Mouse (Mus musculus) stomach, postnatal 0 days (tissue): ENCODE measurements at regions not wholly inside any gene's neighbourhood (a gene's known extent, or its start where the extent isn't known, plus 50 kb on each side); places are given as distances from the start of the nearest gene placed in this dataset.

Experiments
- ATAC-seq: fragments of 200-750 bp; cut with Nextera tagmentation; 2 replicates; pipeline ENCODE4 v1.8.0; 2017; ENCODE audit not compliant: low FRiP score, low TSS enrichment
- DNase-seq: peaks from one replicate; pipeline ENCODE4 v3.0.0-alpha.2; 2016; ENCODE audit warnings: low spot score
- H3K27ac ChIP-seq: fragments of 300-500 bp; sonication (generic); replicated peaks from 2 replicates; pipeline ENCODE4 v1.5.1; 2014; ENCODE audit warnings: mild to moderate bottlenecking, control low read depth
- H3K27me3 ChIP-seq: fragments of 300-500 bp; sonication (generic); 2 replicates; pipeline ENCODE4 v1.6.1; 2014; ENCODE audit warnings: low read length; ENCODE audit not compliant: control insufficient read depth, insufficient read depth
- H3K36me3 ChIP-seq: fragments of 300-500 bp; sonication (generic); 2 replicates; pipeline ENCODE4 v1.6.1; 2014; ENCODE audit warnings: low read length, mixed read lengths; ENCODE audit not compliant: control insufficient read depth, insufficient read depth
- H3K4me1 ChIP-seq: fragments of 300-500 bp; sonication (generic); replicated peaks from 2 replicates; pipeline ENCODE4 v1.6.1; 2014; ENCODE audit warnings: antibody characterized with exemption; ENCODE audit not compliant: control insufficient read depth, insufficient read depth
- H3K4me2 ChIP-seq: fragments of 300-500 bp; sonication (generic); replicated peaks from 2 replicates; pipeline ENCODE4 v1.6.1; 2014; ENCODE audit warnings: low read depth, mild to moderate bottlenecking, control low read depth, moderate library complexity
- H3K4me3 ChIP-seq: fragments of 300-500 bp; sonication (generic); 2 replicates; pipeline ENCODE4 v1.5.1; 2014; ENCODE audit warnings: low read depth, low read length, control low read depth
- H3K9ac ChIP-seq: fragments of 300-500 bp; sonication (generic); 2 replicates; pipeline ENCODE4 v1.6.1; 2014; ENCODE audit warnings: mild to moderate bottlenecking, low read length, control low read depth, mixed read lengths
- H3K9me3 ChIP-seq: fragments of 300-500 bp; sonication (generic); 2 replicates; pipeline ENCODE4 v1.6.1; 2016; ENCODE audit warnings: low read length; ENCODE audit not compliant: control insufficient read depth
- CTCF ChIP-seq: IDR thresholded peaks from 2 replicates; pipeline ENCODE4 v1.5.1; 2016; ENCODE audit warnings: antibody characterized with exemption, low read depth, mild to moderate bottlenecking, moderate library complexity
- EP300 ChIP-seq: optimal IDR thresholded peaks from 2 replicates; pipeline ENCODE3; 2016; ENCODE audit warnings: antibody characterized with exemption
- WGBS: fragments of 180-500 bp; shearing (Covaris S2); extraction: QIAGEN DNeasy Blood & Tissue Kit; methylation state at CpG from one replicate; pipeline ENCODE4 v1.1.7; 2014; 5-methylcytosine and 5-hydroxymethylcytosine counted together

DNA sequence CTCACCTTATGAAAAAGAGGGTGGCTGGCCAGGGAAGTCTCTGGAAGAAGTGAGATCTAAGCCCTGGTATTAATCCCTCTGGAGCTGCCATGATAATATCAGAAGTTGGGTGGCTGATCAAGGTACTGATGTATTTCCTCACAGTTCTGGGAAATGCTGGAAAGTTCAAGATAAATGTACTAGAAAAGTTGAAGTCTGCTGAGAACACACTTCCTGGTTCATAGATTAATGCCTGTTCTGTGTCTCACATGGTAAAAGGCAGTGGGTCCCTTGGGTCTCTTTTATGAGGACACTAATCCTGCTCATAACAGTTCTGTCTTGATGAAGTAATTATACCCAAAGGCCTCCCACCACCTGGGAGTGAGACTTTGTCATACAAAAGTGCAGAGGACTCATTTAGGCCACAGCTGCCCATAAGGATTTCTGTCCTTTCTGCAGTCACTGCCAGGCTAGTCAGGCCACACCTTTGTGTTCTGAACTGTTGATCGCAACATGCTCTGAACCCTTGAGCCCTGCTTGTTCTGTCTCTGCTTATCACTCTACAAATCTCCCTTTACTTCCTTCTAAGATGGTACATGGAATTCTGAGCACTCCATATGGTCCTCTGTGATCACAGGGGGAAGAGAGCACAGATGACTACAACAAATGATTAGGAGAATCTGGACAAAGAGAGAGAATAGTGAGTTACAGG, 300.4 kb downstream of the 1700129C05Rik start:
- 81% methylated on average over 1 of the region's 1 CpGs for WGBS
- no peak overlapping the region for H3K27ac ChIP-seq
- DNase-seq (peak; percentile 18), ATAC-seq (peak; percentile 61; the same call in 1 of the 2 replicates)
- H3K27me3 ChIP-seq: no peaks in the 10 kb centered on the region
- no peaks in the 10 kb centered on the region for H3K9me3 ChIP-seq
- no peaks in the 10 kb centered on the region for H3K36me3 ChIP-seq
- H3K4me2 ChIP-seq: no peak overlapping the region
- H3K4me1 ChIP-seq: no peaks in the 10 kb centered on the region
- no peak overlapping the region for H3K9ac ChIP-seq
- TF ChIP-seq EP300 (no peak), CTCF (no peak)
- no peak overlapping the region for H3K4me3 ChIP-seq

DNA sequence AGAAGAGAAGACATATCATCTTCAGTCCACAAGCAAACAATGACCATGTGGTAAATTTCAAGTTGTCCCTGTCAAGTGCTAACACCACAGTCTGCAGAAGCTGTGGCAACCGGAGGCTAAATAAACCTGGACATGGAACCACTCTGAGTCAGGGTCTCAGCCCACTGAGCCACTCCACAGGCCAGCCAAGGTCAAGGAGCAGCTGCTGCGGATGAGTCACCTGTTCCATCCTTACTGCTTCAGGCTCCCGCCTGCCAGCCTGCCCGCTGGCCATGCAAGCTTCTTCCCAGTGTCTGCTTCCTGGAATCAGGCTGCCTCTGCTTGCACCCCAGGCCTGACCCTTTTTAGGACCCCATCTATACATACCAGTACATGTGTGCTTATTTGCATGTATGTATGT, 319.8 kb downstream of the 1700129C05Rik start:
- Histone ChIP-seq H3K4me1 (no peaks in the 10 kb centered on the region), H3K36me3 (no peaks in the 10 kb centered on the region), H3K27ac (no peak overlapping the region), H3K9me3 (no peaks in the 10 kb centered on the region), H3K4me2 (no peak overlapping the region), H3K4me3 (no peak overlapping the region), H3K27me3 (no peaks in the 10 kb centered on the region), H3K9ac (no peak overlapping the region)
- WGBS: 54% methylated on average over 4 of the region's 4 CpGs
- ATAC-seq (no peak), DNase-seq (no peak)
- no peak for TF ChIP-seq EP300
- no peak for TF ChIP-seq CTCF

DNA sequence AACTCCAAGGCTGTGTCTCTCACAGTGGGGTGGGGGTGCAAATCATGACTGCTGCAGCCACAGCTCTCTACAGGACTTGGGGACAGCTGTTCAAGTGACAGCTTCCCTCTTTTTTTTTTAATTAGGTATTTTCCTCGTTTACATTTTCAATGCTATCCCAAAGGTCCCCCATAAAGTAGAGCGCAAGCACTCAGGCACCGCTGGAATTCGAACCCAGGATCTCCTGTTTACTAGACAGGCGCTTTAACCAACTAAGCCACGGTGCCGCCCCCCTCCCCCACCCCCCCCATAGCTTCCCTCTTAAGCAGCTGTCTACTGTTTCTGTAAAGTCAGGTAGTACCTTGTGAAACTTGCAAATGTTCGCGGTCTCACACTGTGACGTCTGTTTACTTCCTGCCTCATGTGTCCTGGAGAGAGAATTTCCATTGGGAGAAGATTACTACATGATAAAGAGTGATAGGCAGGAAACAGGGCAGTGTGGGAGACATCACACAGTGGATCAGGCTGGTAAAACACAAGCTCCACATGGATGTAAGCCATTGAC, 324.7 kb downstream of the 1700129C05Rik start:
- no peak overlapping the region for H3K4me2 ChIP-seq
- H3K36me3 ChIP-seq: no peaks in the 10 kb centered on the region
- DNase-seq (no peak), ATAC-seq (no peak)
- H3K4me1 ChIP-seq: no peaks in the 10 kb centered on the region
- TF ChIP-seq EP300: no peak
- no peak for TF ChIP-seq CTCF
- WGBS: 72% methylated on average over 10 of the region's 10 CpGs
- no peak overlapping the region for H3K4me3 ChIP-seq
- H3K27ac ChIP-seq: no peak overlapping the region
- H3K27me3 ChIP-seq: no peaks in the 10 kb centered on the region
- H3K9ac ChIP-seq: no peak overlapping the region
- no peaks in the 10 kb centered on the region for H3K9me3 ChIP-seq

DNA sequence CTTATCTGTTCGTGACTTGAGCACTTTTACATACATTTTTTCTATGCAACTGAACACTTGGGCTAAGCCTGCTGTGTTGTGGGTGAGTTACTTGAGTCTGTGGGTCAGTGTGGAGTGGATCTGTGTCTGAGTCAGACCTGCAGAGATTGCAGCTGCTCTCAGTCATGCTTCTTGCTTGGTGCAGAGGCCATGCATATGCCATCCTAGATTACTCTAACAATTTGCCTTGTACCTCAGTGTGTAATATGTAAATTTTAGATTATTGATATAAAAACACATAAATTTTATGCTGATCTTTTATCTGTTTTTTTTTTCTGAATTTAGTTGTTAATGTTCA, 326.2 kb downstream of the 1700129C05Rik start:
- Histone ChIP-seq H3K4me3 (no peak overlapping the region), H3K9ac (no peak overlapping the region), H3K27ac (no peak overlapping the region), H3K9me3 (no peaks in the 10 kb centered on the region), H3K27me3 (no peaks in the 10 kb centered on the region), H3K36me3 (no peaks in the 10 kb centered on the region), H3K4me2 (no peak overlapping the region), H3K4me1 (no peaks in the 10 kb centered on the region)
- DNase-seq: no peak
- no peak for TF ChIP-seq CTCF
- no peak for ATAC-seq
- 58% methylated on average over 1 of the region's 1 CpGs for WGBS

DNA sequence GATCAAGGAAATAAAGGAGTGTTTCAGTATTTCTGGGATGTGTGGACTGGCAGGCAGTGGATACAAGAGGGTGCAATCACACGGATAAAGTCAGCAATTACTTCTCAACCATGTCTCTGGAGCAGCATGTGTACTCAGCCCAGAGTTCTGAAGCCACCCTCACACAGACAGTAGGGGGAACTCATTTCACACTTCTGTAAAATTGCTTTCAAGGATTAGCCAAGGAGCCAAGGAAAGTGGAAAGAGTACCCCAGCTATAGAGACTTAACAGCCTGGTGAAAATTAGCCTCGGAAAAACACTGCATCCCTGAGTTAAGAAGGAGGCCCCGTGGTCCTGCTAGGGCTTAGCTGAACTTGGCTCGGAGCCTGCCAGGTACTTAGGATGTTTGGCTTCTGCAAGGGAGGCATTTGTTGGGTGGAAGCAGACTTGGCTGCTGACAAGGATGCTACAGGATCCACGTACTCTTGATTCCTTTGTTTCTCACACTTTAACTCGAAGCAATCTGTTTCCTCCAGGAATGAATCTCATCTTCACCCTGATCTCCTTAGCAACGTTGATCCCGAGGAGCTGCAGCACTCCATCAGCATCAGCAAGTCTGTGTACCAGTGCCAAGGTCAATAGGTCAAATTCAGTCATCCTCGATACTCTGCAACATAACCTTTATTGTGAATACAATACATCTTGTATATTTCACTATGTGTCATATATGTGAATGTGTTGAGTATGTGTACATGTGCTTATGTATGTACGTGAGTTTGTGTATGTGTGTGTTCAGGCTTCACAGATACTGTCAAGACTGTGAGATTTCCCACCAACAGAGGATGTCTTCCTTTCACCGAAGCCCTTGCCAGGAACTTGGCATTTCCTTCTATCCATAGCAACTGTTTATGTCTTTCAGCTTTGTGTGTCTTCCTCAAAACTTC, 326.8 kb downstream of the 1700129C05Rik start:
- Histone ChIP-seq H3K36me3 (no peaks in the 10 kb centered on the region), H3K27me3 (no peaks in the 10 kb centered on the region), H3K9ac (no peak overlapping the region), H3K4me1 (no peaks in the 10 kb centered on the region), H3K4me2 (no peak overlapping the region), H3K27ac (no peak overlapping the region), H3K4me3 (no peak overlapping the region), H3K9me3 (no peaks in the 10 kb centered on the region)
- DNase-seq (no peak), ATAC-seq (no peak)
- 49% methylated on average over 11 of the region's 11 CpGs for WGBS
- TF ChIP-seq EP300 (no peak), CTCF (peak; percentile 30; the same call in 1 of the 2 replicates)

DNA sequence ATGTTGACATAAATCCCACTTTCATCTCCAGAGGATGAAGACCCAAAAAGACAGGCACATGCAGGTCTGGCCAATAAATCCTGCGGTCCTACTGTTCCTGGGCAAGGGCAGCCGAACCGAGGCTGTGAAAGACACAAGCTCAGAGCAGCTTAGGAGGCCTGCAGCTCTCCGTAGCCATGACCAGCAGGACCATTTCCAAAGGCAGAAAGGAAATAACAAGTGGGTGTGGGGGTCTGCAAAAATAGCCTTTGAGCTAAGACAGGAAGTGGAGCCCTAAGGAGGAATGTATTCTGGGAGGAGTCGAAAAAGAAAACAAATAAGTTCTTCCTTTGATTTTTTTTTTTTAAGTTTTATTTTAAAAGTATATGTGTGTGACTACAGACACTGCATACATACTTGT, 330.1 kb downstream of the 1700129C05Rik start:
- ATAC-seq (no peak), DNase-seq (no peak)
- Histone ChIP-seq H3K27ac (0 out of 2 replicates have a peak overlapping the region, but pooled peaks have one; percentile 24), H3K9me3 (no peaks in the 10 kb centered on the region), H3K4me3 (no peak overlapping the region), H3K9ac (no peak overlapping the region), H3K36me3 (no peaks in the 10 kb centered on the region), H3K4me1 (no peaks in the 10 kb centered on the region), H3K27me3 (no peaks in the 10 kb centered on the region), H3K4me2 (no peak overlapping the region)
- TF ChIP-seq CTCF (no peak), EP300 (no peak)
- WGBS: 55% methylated on average over 5 of the region's 5 CpGs
